Mouse (Mus musculus) embryonic fibroblast, embryonic 13.5 days (primary cell): Measurements from ENCODE around the gene Lats1. TPM values are rescaled to one million over a fixed set of nuclear protein-coding genes. Genes with fewer than 3 reads are reported as not detected.

Source experiments
- H3K27ac ChIP-seq: 2 replicates; pipeline ENCODE4 v1.5.1; 2012; ENCODE audit warnings: low read length, control low read depth, inconsistent platforms; ENCODE audit not compliant: insufficient read depth
- H3K4me1 ChIP-seq: 2 replicates; pipeline ENCODE4 v1.6.1; 2011; ENCODE audit warnings: low read length; ENCODE audit not compliant: control insufficient read depth, insufficient read depth
- H3K4me3 ChIP-seq: 2 replicates; pipeline ENCODE4 v1.5.1; 2011; ENCODE audit warnings: mild to moderate bottlenecking, control low read depth, low read length; ENCODE audit not compliant: insufficient read depth
- CTCF ChIP-seq: IDR thresholded peaks from 2 replicates; pipeline ENCODE4 v1.5.1; 2011; ENCODE audit warnings: mild to moderate bottlenecking, control low read depth, low read length, moderate library complexity, borderline replicate concordance; ENCODE audit not compliant: insufficient read depth
- POLR2A ChIP-seq: IDR thresholded peaks from 2 replicates; pipeline ENCODE4 v1.6.1; 2011; ENCODE audit warnings: low read depth, mild to moderate bottlenecking, control low read depth, low read length, moderate library complexity
- polyA plus RNA-seq: library from polyadenylated mRNA; stranded (reverse); fragments of >200 nt; gene quantifications from 2 replicates; pipeline ENCODE4 v1.2.4, GENCODE M21; 2011; ENCODE audit warnings: low read depth; ENCODE audit not compliant: missing spikeins, insufficient read length

Lats1 gene
- 51.7 and 55.3 TPM in 2 replicates for polyA plus RNA-seq

DNA sequence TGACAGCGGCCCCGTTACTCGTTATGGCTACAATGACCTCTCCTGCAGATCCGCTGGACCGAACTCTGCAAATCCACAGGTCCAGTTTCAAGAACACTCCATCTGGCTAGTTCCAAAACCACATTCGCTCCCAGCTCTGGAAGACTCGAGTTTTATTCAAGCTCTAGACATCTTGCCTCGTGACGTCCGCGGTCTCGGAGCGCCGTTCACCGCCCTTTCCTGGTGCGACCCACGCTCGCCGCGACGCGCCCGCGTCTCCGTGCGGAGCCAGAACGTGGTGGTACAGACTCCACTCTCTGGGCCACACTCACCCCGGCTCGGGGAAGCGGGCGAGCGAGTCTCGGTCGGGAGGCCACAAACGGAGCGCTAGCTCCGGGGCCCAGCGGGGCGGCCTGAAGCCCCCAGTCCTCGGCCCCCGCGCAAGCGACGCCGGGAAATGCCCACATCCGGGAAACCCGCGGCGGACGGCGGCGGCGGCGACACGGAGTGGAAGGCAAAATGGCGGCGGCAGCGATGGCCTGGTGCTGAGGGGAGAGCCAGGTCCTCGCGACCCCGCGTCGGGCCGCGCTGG is at the start of gene Lats1, which contains the start of gene Pcmt1:
Lats1 (plus strand) TSS at position 484 of the 571 bp plus-strand sequence.
Pcmt1 (minus strand) TSS at position 406 of the 571 bp plus-strand sequence.
- Histone ChIP-seq H3K4me1 (peaks cover 6% of the 10 kb centered on the region), H3K27ac (peak within 1 kb of the TSS; percentile 95)
- peak; percentile 83 for TF ChIP-seq POLR2A
- no peak for TF ChIP-seq CTCF

DNA sequence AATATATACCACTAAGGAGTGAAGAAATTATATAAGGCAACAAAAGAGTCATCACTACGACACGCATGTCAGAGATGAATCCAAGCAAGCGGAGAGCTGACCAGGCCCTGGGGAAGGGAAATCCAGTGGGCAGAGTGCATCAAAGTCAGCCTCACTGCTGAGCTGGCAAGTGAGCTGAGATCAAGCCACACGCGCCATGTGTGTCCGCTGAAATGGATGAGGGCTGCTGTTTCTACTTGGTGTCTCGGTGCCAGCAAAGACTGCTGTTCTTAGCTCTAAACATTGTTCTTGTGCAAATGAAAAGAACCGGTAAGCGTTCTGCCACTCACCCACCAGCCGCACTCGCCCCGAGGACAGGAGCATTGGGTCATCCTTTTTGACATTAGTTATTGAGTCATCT is 40.6 kb upstream of the Lats1 start:
- Histone ChIP-seq H3K27ac (no peak overlapping the region), H3K4me1 (no peaks in the 10 kb centered on the region), H3K4me3 (no peak overlapping the region)
- TF ChIP-seq CTCF (no peak), POLR2A (no peak)

More for the DNA sequence above, at the start of gene Lats1, which contains the start of gene Pcmt1:
- H3K4me3 ChIP-seq = peak within 1 kb of the TSS; percentile 86

DNA sequence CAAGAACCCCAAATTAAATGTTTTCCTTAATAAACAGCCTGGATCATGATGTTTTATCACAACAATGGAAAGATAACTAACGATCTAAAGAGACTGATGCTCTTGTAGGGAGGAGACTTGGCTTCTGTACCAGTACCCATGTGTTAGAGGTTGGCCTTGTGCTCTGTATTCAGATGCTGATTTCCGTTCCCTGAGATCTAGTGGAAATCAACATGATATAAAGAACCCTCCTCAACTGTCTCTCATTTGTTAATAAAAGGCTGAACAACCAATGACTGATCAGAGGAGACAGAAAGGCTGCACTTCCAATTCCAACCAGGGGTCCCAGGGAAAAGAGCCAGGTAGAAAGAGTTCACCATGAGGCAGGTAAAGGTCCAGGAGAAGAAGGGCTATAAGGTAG is 35.1 kb upstream of the Lats1 start:
- H3K27ac ChIP-seq = no peak overlapping the region
- TF ChIP-seq CTCF = no peak
- TF ChIP-seq POLR2A = no peak
- H3K4me1 ChIP-seq = no peaks in the 10 kb centered on the region
- no peak overlapping the region for H3K4me3 ChIP-seq

DNA sequence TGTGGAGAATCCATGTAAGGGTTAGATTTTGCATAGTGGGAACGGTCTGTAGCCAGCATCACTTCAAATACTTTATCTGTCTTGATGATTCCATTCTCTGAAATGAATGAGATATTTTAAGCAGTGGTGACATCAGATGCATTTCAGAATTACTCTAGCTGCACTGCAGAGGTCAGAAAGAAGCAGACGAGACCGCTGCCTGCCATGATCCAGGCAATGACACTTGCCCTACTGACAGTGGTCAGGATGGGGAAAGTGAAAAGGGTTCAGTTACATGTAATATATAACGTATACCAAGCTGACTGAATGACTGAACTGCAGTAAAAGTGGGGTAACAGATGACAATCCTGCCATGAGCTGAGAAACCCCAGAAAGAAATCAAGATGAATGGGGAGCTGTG is 32.0 kb upstream of the Lats1 start:
- H3K4me1 ChIP-seq = no peaks in the 10 kb centered on the region
- no peak overlapping the region for H3K27ac ChIP-seq
- H3K4me3 ChIP-seq = no peak overlapping the region
- TF ChIP-seq POLR2A = no peak
- no peak for TF ChIP-seq CTCF

DNA sequence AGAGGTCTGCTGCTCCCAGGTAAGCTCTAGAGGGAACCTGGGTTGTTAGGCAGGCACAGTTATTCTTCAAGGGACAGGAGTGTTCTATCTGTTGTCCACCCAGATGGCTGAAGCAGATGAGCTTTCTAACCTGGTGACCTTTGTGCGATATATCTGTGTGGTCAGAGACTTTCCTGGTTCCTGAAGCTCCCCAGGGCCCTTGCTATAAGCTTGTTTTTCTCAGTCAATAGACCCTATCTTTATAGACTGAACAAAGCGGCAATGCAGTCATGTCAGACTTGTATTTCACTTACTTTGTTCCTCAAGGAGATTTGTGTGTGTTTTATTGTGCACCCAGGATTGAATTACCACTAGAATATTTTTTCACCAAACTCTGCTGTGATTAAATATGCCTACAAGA is 30.0 kb upstream of the Lats1 start:
- no peak for TF ChIP-seq POLR2A
- no peak for TF ChIP-seq CTCF
- no peaks in the 10 kb centered on the region for H3K4me1 ChIP-seq
- no peak overlapping the region for H3K27ac ChIP-seq
- H3K4me3 ChIP-seq = no peak overlapping the region

DNA sequence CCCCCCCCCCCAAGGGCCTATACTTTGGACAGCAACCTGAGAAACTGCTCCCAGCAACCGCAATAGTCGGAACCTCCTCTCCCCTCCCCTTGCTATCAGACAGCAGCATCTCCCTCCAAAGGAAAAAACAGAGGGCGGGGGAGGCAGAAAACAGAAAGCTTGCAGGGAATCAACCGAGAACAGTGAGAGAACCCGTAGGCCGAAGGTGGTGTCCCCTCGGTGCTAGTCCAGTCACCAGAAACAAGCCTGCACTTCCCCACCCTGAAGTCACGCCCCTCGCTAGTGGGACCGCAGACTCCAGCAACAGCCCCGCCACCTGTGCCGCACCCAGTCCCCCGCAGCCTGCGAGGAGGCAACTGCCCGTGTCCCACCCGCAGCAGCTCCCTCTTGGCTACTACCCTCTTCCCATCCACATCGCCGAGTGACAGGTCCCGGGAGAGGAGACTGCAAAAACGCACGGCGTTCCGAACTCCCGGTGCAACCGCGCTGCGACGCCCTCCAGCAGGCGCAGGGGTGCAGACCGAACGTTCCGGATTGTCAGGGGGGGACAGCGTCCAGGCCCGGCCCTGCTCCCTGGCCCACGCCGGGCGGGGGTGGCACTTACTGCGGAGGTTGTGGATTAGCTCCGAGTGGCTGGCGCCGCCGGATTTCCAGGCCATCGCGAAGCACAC is 18.4 kb upstream of the Lats1 start:
- Histone ChIP-seq H3K27ac (peak overlapping the region; percentile 29; the same call in 1 of the 2 replicates), H3K4me1 (no peaks in the 10 kb centered on the region), H3K4me3 (peak overlapping the region; percentile 90)
- no peak for TF ChIP-seq CTCF
- no peak for TF ChIP-seq POLR2A

DNA sequence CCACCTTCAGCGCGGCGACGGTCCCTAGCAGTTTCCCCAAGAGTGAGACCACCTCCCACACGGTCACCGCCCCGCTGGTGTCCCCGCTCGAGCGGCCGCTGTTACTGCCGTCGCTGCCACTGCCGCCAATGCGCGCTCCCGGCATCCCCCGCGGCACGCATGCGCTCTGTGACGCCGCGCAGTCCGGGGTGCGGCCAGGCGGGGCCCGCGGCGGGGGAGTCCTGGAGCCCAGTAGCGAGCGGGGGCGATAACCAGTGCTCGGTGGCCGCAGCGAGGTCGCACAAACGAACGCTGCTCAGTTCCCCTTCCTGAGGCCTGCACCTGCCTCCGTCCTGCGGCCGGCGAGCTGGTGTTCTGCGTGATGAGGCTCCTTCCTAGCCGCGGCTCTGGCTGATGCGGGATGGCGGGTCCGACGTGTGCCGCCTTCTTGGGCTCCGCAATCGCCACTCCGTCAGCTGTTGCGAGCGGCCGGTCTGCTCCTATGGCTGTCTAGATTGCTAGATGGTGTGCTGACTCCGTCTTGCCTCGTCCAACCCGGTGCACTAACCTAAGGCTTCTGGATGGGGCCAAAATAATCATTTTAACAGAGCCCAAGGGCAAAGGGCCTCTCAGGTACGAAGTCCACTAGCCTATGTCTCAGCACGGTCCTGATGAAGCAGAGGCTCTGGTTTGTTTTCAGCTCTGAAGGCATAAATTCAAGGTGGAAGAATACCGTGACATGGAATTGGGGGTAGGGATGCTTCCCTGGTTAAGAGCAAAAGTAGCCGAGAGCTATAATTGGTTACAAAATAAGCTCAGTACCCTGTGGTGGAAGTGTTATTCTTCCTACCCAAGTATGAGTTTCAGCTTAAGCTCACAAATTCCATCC is 17.6 kb upstream of the Lats1 start:
- H3K4me1 ChIP-seq = no peaks in the 10 kb centered on the region; the same call in 1 of the 2 replicates
- TF ChIP-seq CTCF (no peak), POLR2A (peak; percentile 89)
- H3K27ac ChIP-seq = peak overlapping the region; percentile 38
- peak overlapping the region; percentile 90 for H3K4me3 ChIP-seq

DNA sequence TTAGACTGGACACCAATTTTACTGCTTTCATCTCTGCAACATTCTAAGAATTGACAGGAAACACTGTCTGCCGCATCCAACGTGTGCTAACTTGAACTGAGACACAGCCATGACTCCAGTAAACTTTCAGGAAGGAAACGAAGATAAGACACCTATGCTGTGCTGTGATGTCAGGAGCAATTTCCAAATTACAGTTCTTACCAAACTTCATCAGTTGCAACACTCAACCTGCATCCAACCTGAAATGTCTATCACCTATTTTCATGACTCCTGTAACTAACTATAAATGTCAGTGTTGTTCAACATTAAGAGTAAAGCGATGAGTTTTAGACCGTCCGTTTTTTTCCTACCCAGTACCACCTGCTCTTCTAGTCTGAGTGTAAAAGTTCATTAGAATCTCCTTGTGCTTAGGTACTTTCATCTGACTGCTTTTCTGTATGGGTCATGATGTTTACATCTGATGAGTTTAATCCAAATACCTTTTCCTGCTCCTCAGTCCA is 16.9 kb upstream of the Lats1 start:
- no peak; the same call in 1 of the 2 replicates for TF ChIP-seq POLR2A
- no peak for TF ChIP-seq CTCF
- no peaks in the 10 kb centered on the region; the same call in 1 of the 2 replicates for H3K4me1 ChIP-seq
- H3K4me3 ChIP-seq = peak overlapping the region; percentile 90
- no peak overlapping the region; the same call in 1 of the 2 replicates for H3K27ac ChIP-seq

DNA sequence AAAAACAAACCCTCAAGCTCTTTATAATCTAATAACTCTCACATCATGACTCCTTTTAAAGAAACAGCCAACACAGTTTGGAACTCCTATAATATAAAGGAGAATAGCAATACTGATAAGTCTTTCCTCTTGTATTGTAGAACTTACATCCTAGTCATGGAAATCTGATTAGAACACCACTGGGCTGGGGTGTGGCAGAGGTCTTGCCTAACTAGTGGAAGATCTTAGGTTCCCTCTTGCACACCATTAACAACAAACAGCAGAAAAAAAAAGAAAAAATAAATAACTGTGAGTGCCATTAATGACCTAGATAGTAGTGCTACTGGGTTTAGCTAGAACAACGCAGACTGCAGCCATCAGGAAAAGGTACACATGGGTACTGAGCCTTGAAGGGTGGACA is 16.1 kb upstream of the Lats1 start:
- Histone ChIP-seq H3K27ac (no peak overlapping the region), H3K4me1 (no peaks in the 10 kb centered on the region; the same call in 1 of the 2 replicates), H3K4me3 (no peak overlapping the region)
- TF ChIP-seq POLR2A = no peak
- no peak for TF ChIP-seq CTCF
